Mouse (Mus musculus): ENCODE measurements around the gene Olfr834. TPM values are rescaled to one million over a fixed set of nuclear protein-coding genes. Genes with fewer than 3 reads are reported as not detected.

Gene Olfr834
- polyA plus RNA-seq (2016; fragmentation: Nextera tagmentation; extraction: Ambion mirVana) = not detected in 2 replicates

- H3K4me2 ChIP-seq (replicated peaks) = no peak within 1 kb of the TSS
- H3K36me3 ChIP-seq = no peaks in the 10 kb centered on the region
- ATAC-seq (ENCODE audit: low FRiP score, low read depth) = no peak
- 80% methylated on average over 3 of the region's 3 CpGs for WGBS
- H3K27ac ChIP-seq (replicated peaks) = no peak within 1 kb of the TSS
- H3K9me3 ChIP-seq = no peaks in the 10 kb centered on the region
- no peaks in the 10 kb centered on the region for H3K27me3 ChIP-seq
- no peak within 1 kb of the TSS for H3K4me3 ChIP-seq
- no peak within 1 kb of the TSS for H3K9ac ChIP-seq (replicated peaks)
- H3K4me1 ChIP-seq = no peaks in the 10 kb centered on the region
Measured at GRCm38 (mm10) chr9:18987690-18988089, at the start of gene Olfr834. Olfr834 (plus strand) TSS chr9:18987990.

- Histone ChIP-seq H3K4me3 (no peak overlapping the region), H3K4me1 (no peaks in the 10 kb centered on the region), H3K4me2 (replicated peaks) (no peak overlapping the region), H3K27ac (replicated peaks) (no peak overlapping the region), H3K27me3 (no peaks in the 10 kb centered on the region), H3K36me3 (no peaks in the 10 kb centered on the region), H3K9ac (replicated peaks) (no peak overlapping the region), H3K9me3 (peaks cover 5% of the 10 kb centered on the region; the same call in 1 of the 2 replicates)
- no peak for ATAC-seq (ENCODE audit: low FRiP score, low read depth)
Measured at GRCm38 (mm10) chr9:18962021-18962420, 25.8 kb upstream of the Olfr834 start.

- H3K4me3 ChIP-seq = no peak within 1 kb of the TSS
- H3K4me2 ChIP-seq (replicated peaks) = no peak within 1 kb of the TSS
- H3K27me3 ChIP-seq = no peaks in the 10 kb centered on the region
- H3K4me1 ChIP-seq = no peaks in the 10 kb centered on the region
- 0 out of 2 replicates have a peak, but pooled peaks cover 7% of the 10 kb centered on the region for H3K9me3 ChIP-seq
- no peak within 1 kb of the TSS for H3K27ac ChIP-seq (replicated peaks)
- 59% methylated on average over 1 of the region's 1 CpGs for WGBS
- H3K36me3 ChIP-seq = no peaks in the 10 kb centered on the region
- H3K9ac ChIP-seq (replicated peaks) = no peak within 1 kb of the TSS
- no peak for ATAC-seq (ENCODE audit: low FRiP score, low read depth)
Measured at GRCm38 (mm10) chr9:19032435-19032834, 44.6 kb downstream of the Olfr834 start, which contains the start of gene Olfr835. Olfr835 (plus strand) TSS chr9:19032735.

Other genes with a start within 250 kb of the Olfr834 start
- not detected in 2 replicates for gene Olfr24, start 224.0 kb upstream of the Olfr834 start, polyA plus RNA-seq (2016; fragmentation: Nextera tagmentation; extraction: Ambion mirVana)
- not detected in 2 replicates for gene Olfr828, start 168.5 kb upstream of the Olfr834 start, polyA plus RNA-seq (2016; fragmentation: Nextera tagmentation; extraction: Ambion mirVana)
- not detected in 2 replicates for gene Olfr829, start 133.1 kb upstream of the Olfr834 start, polyA plus RNA-seq (2016; fragmentation: Nextera tagmentation; extraction: Ambion mirVana)
- gene Olfr830, start 113.3 kb upstream of the Olfr834 start, polyA plus RNA-seq (2016; fragmentation: Nextera tagmentation; extraction: Ambion mirVana) = not detected in 2 replicates
- gene Olfr832, start 50.9 kb upstream of the Olfr834 start, polyA plus RNA-seq (2016; fragmentation: Nextera tagmentation; extraction: Ambion mirVana) = not detected in 2 replicates
- gene Olfr835, start 44.7 kb downstream of the Olfr834 start, polyA plus RNA-seq (2016; fragmentation: Nextera tagmentation; extraction: Ambion mirVana) = not detected in 2 replicates
- gene Olfr836, start 132.4 kb downstream of the Olfr834 start, polyA plus RNA-seq (2016; fragmentation: Nextera tagmentation; extraction: Ambion mirVana) = not detected in 2 replicates
- not detected in 2 replicates for gene Olfr837, start 148.3 kb downstream of the Olfr834 start, polyA plus RNA-seq (2016; fragmentation: Nextera tagmentation; extraction: Ambion mirVana)
- gene Olfr839-ps1, start 189.3 kb downstream of the Olfr834 start, polyA plus RNA-seq (2016; fragmentation: Nextera tagmentation; extraction: Ambion mirVana) = not detected in 2 replicates